Mouse (Mus musculus) megakaryocyte, embryonic 14.5 days (primary cell): ENCODE data around the gene AC153137.1. TPM values are rescaled to one million over a fixed set of nuclear protein-coding genes. Genes with fewer than 3 reads are reported as not detected.

Source experiments
- H3K27me3 ChIP-seq: replicated peaks from 2 replicates; pipeline ENCODE3; 2012; ENCODE audit warnings: inconsistent platforms
- H3K36me3 ChIP-seq: replicated peaks from 2 replicates; pipeline ENCODE3; 2012; ENCODE audit warnings: low read length, inconsistent platforms, mixed read lengths
- H3K4me1 ChIP-seq: 2 replicates; pipeline ENCODE4 v1.6.1; 2012; ENCODE audit warnings: inconsistent platforms
- H3K4me3 ChIP-seq: replicated peaks from 2 replicates; pipeline ENCODE3; 2012; ENCODE audit warnings: moderate library complexity, mild to moderate bottlenecking, inconsistent platforms
- H3K9me3 ChIP-seq: 2 replicates; pipeline ENCODE4 v1.6.1; 2012; ENCODE audit warnings: inconsistent platforms
- FLI1 ChIP-seq: IDR thresholded peaks from 2 replicates; pipeline ENCODE4 v1.6.1; 2012; ENCODE audit warnings: low read length, inconsistent platforms, mixed read lengths
- GATA1 ChIP-seq: IDR thresholded peaks from 3 replicates; pipeline ENCODE4 v1.6.1; 2012; ENCODE audit warnings: mixed read lengths, low read length, inconsistent platforms, borderline replicate concordance
- polyA plus RNA-seq: library from polyadenylated mRNA; stranded (reverse); fragments of >175 nt; gene quantifications from 2 replicates; pipeline ENCODE4 v1.2.3, GENCODE M21; 2012; ENCODE audit warnings: low replicate concordance; ENCODE audit not compliant: insufficient read depth

AC153137.1 gene
- polyA plus RNA-seq, 1 experiment = not detected

DNA sequence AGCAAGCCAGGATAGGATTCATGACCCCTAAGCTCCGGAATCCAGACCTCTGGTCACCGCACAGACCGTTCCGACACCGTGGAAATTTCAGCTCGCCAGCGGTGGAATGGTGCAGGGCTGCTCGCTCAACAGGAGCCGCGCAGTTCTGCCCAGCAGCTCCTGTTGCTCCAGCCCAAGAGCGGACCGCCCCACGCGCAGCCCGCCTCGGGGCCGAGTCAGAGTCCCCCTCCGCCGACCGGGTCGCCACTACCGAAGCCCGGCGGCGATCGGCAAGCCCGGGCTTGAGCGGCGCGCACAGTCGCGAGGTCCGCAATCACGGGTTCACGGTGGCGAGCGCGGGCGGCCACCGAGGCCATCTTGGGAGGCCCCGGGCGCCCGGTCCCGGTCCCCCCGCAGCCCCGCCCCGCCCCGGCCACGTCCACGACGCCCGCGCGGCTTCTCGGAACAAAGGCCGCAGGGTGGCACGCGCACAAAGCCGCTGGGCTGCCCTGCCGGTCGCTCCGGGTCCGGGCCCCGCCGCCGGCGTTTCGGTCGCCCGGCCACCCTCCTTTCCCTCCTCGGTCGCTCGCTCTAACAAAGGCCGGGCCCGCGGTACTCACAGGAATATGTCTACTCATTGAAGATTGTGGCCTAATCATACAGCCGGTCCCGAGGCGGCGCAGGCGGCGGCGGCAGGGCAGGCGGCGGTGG lies 28.7 kb downstream of the AC153137.1 start:
- Histone ChIP-seq H3K27me3 (no peaks in the 10 kb centered on the region), H3K4me3 (peak overlapping the region; percentile 96), H3K9me3 (no peaks in the 10 kb centered on the region), H3K36me3 (peaks cover 22% of the 10 kb centered on the region), H3K4me1 (peaks cover 13% of the 10 kb centered on the region; the same call in 1 of the 2 replicates)
- no peak for TF ChIP-seq GATA1
- TF ChIP-seq FLI1 = no peak

DNA sequence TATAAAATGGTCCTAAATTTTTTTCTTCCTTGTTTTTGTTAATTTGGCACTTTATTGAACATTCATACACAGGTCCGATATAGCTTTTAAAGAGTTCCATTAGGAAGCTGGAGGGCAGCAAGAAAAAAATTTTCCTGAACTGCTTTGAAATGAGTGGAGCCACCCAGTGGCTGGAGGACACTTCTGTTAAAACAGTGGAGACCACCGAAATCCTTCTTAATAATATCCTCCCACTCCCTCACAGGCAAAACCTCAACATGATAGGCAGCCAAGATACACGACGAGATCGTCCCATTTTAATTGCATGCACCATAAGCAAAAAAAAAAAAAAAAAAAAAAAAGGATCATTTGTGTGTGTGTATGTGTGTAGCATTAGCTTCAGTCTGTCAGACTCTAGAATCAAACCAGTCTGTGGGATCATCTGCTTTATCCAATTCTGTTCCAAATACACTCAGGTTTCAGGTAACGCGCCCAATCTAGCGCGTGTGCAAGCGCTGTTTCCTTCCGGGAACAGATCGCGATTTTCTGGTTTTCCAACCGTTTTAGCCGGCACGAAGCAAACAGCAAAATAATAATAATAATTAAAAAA lies 29.3 kb downstream of the AC153137.1 start:
- TF ChIP-seq GATA1 (no peak), FLI1 (no peak)
- peak overlapping the region; percentile 96 for H3K4me3 ChIP-seq
- no peaks in the 10 kb centered on the region for H3K27me3 ChIP-seq
- H3K36me3 ChIP-seq = peaks cover 28% of the 10 kb centered on the region
- peaks cover 13% of the 10 kb centered on the region; the same call in 1 of the 2 replicates for H3K4me1 ChIP-seq
- no peaks in the 10 kb centered on the region for H3K9me3 ChIP-seq

GRCm38 (mm10) chr1:30945136-30945535 lies 32.6 kb downstream of the AC153137.1 start:
- Histone ChIP-seq H3K36me3 (peaks cover 43% of the 10 kb centered on the region), H3K4me3 (no peak overlapping the region), H3K27me3 (no peaks in the 10 kb centered on the region), H3K9me3 (no peaks in the 10 kb centered on the region), H3K4me1 (peaks cover 8% of the 10 kb centered on the region; the same call in 1 of the 2 replicates)
- TF ChIP-seq GATA1 (no peak), FLI1 (no peak)

DNA sequence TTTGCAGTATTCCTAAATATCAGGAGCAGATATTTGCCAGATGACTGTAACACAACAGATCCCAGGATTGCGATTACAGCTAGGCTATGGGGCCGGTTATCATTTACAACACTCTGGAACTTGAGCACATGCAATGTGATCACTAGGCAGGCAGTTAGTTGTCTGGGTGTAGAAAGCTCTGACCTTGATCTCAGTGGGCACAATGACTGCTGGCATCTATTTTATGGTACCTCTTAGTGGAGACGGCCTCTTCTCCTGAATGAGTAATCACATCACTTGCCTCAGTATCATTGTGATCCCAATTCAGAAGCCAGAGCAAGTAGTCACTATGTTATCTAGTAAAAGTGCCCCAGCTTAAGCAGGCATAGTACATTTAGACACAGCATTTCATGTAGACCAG lies 37.2 kb downstream of the AC153137.1 start:
- H3K36me3 ChIP-seq = peaks cover 36% of the 10 kb centered on the region
- no peaks in the 10 kb centered on the region for H3K27me3 ChIP-seq
- TF ChIP-seq FLI1 (no peak), GATA1 (no peak)
- H3K4me3 ChIP-seq = no peak overlapping the region
- no peaks in the 10 kb centered on the region for H3K4me1 ChIP-seq
- H3K9me3 ChIP-seq = no peaks in the 10 kb centered on the region

- Histone ChIP-seq H3K36me3 (peaks cover 14% of the 10 kb centered on the region), H3K4me3 (no peak overlapping the region), H3K9me3 (no peaks in the 10 kb centered on the region), H3K27me3 (no peaks in the 10 kb centered on the region), H3K4me1 (no peaks in the 10 kb centered on the region)
- TF ChIP-seq FLI1 (no peak), GATA1 (no peak)
Observed at GRCm38 (mm10) chr1:30938392-30938791, 39.4 kb downstream of the AC153137.1 start.

GRCm38 (mm10) chr1:30937396-30937965 lies 40.3 kb downstream of the AC153137.1 start:
- Histone ChIP-seq H3K4me3 (no peak overlapping the region), H3K36me3 (peaks cover 11% of the 10 kb centered on the region), H3K4me1 (no peaks in the 10 kb centered on the region), H3K27me3 (no peaks in the 10 kb centered on the region), H3K9me3 (no peaks in the 10 kb centered on the region)
- TF ChIP-seq FLI1 (no peak), GATA1 (no peak)

GRCm38 (mm10) chr1:30936488-30936887 lies 41.3 kb downstream of the AC153137.1 start:
- Histone ChIP-seq H3K27me3 (no peaks in the 10 kb centered on the region), H3K9me3 (no peaks in the 10 kb centered on the region), H3K4me3 (no peak overlapping the region), H3K36me3 (peaks cover 11% of the 10 kb centered on the region), H3K4me1 (no peaks in the 10 kb centered on the region)
- TF ChIP-seq FLI1 (no peak), GATA1 (no peak)

DNA sequence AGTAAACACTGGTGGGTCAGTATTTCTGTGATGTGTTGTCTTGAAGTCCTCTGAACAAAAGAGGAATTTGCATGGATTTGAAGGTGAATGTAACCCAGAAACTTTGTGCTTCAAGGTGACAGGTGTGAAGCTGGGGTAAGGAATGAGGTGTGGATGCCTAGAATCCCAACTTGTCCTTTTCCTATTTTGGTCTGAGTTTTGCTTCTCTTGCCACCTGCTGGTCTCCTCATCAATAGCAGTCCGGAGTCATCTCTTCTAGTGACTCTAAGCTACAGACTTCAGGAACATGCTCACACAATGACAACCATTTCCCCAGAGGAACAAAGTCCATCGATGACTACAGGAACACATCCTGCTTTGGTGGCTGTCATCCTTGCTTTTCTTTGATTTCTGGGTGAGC lies 46.9 kb downstream of the AC153137.1 start:
- H3K36me3 ChIP-seq = no peaks in the 10 kb centered on the region
- H3K4me3 ChIP-seq = no peak overlapping the region
- TF ChIP-seq FLI1 = no peak
- no peak for TF ChIP-seq GATA1
- H3K9me3 ChIP-seq = no peaks in the 10 kb centered on the region
- no peaks in the 10 kb centered on the region for H3K27me3 ChIP-seq
- H3K4me1 ChIP-seq = 0 out of 2 replicates have a peak, but pooled peaks cover 3% of the 10 kb centered on the region

DNA sequence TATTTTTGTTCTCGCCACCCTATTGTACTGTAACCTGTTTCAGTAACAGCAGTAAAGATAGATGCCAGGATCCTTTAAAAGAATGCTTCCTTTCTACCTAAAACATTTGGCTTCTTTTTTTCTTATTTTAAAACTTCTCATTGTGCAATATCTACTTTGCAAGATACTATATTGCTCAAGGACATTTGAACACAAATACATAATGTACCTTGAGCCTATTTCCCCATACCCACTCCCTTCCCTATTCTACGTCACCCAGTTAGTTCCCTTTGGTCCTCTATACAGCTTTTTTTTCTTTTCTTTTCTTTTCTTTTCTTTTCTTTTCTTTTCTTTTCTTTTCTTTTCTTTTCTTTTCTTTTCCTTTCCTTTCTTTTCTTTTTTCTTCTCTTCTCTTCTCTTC lies 47.6 kb downstream of the AC153137.1 start:
- H3K27me3 ChIP-seq = no peaks in the 10 kb centered on the region
- H3K4me1 ChIP-seq = 0 out of 2 replicates have a peak, but pooled peaks cover 3% of the 10 kb centered on the region
- no peak overlapping the region for H3K4me3 ChIP-seq
- H3K9me3 ChIP-seq = no peaks in the 10 kb centered on the region
- TF ChIP-seq FLI1 (no peak), GATA1 (no peak)
- H3K36me3 ChIP-seq = no peaks in the 10 kb centered on the region

Other genes starting within 250 kb of the AC153137.1 start
- 5.8 and 10.6 TPM in 2 replicates for gene Phf3, start 104.0 kb downstream of the AC153137.1 start, polyA plus RNA-seq
- not detected in 2 replicates for gene Lgsn, start 198.4 kb upstream of the AC153137.1 start, polyA plus RNA-seq
- gene 4931428L18Rik, start 244.7 kb upstream of the AC153137.1 start, polyA plus RNA-seq = not detected in 2 replicates
- not detected in 2 replicates for gene Pih1d3, start 244.9 kb upstream of the AC153137.1 start, polyA plus RNA-seq